Mouse (Mus musculus): Measurements from ENCODE around the gene Glis1. TPM values are rescaled to one million over a fixed set of nuclear protein-coding genes. Genes with fewer than 3 reads are reported as not detected.

Gene Glis1
- total RNA-seq, 2 experiments from 2014 or later = 1.4 to 2.3 TPM

GRCm38 (mm10) chr4:107602284-107602683 lies 167.9 kb downstream of the Glis1 start:
- intact Hi-C loops (cut with DNase I) = no loop called here
- DNase-seq (ENCODE audit: extremely low spot score in 1 of 2, low spot score in 2 of 2) = no peak

GRCm38 (mm10) chr4:107602787-107603186 lies 168.4 kb downstream of the Glis1 start:
- intact Hi-C loops (cut with DNase I) = no loop called here
- DNase-seq (ENCODE audit: extremely low spot score in 1 of 2, low spot score in 2 of 2) = peak in 1 of 2 experiments; percentile 43

- intact Hi-C loops (cut with DNase I) = no loop called here
- no peak for DNase-seq (ENCODE audit: extremely low spot score in 1 of 2, low spot score in 2 of 2)
These were observed 168.8 kb downstream of the Glis1 start for GRCm38 (mm10) chr4:107603208-107603607.

- intact Hi-C loops (cut with DNase I) = no loop called here
- DNase-seq (ENCODE audit: extremely low spot score in 1 of 2, low spot score in 2 of 2) = no peak
These were observed 171.7 kb downstream of the Glis1 start for GRCm38 (mm10) chr4:107605964-107606602.

- intact Hi-C loops (cut with DNase I) = no loop called here
- DNase-seq (ENCODE audit: extremely low spot score in 1 of 2, low spot score in 2 of 2) = no peak
These were observed 175.4 kb downstream of the Glis1 start for GRCm38 (mm10) chr4:107609775-107610174.

- DNase-seq (ENCODE audit: extremely low spot score in 1 of 2, low spot score in 2 of 2) = no peak
- intact Hi-C loops (cut with DNase I) = no loop called here
These were observed 177.7 kb downstream of the Glis1 start for GRCm38 (mm10) chr4:107611888-107612650.

- intact Hi-C loops (cut with DNase I) = no loop called here
- peak in 1 of 2 experiments; percentile 39 for DNase-seq (ENCODE audit: extremely low spot score in 1 of 2, low spot score in 2 of 2)
These were observed 183.3 kb downstream of the Glis1 start for GRCm38 (mm10) chr4:107617596-107618230.

GRCm38 (mm10) chr4:107619487-107619886 lies 185.1 kb downstream of the Glis1 start:
- DNase-seq (ENCODE audit: extremely low spot score in 1 of 2, low spot score in 2 of 2) = no peak
- intact Hi-C loops (cut with DNase I) = no loop called here

- intact Hi-C loops (cut with DNase I) = no loop called here
- DNase-seq (ENCODE audit: extremely low spot score in 1 of 2, low spot score in 2 of 2) = no peak
These were observed 187.0 kb downstream of the Glis1 start for GRCm38 (mm10) chr4:107621366-107621765.

GRCm38 (mm10) chr4:107622296-107622695 lies 187.9 kb downstream of the Glis1 start:
- intact Hi-C loops (cut with DNase I) = no loop called here
- DNase-seq (ENCODE audit: extremely low spot score in 1 of 2, low spot score in 2 of 2) = no peak

GRCm38 (mm10) chr4:107623916-107624315 lies 189.5 kb downstream of the Glis1 start:
- DNase-seq (ENCODE audit: extremely low spot score in 1 of 2, low spot score in 2 of 2) = no peak
- intact Hi-C loops (cut with DNase I) = no loop called here

GRCm38 (mm10) chr4:107624951-107625350 lies 190.6 kb downstream of the Glis1 start:
- intact Hi-C loops (cut with DNase I) = no loop called here
- no peak for DNase-seq (ENCODE audit: extremely low spot score in 1 of 2, low spot score in 2 of 2)

GRCm38 (mm10) chr4:107628226-107628625 lies 193.8 kb downstream of the Glis1 start:
- intact Hi-C loops (cut with DNase I) = no loop called here
- no peak for DNase-seq (ENCODE audit: extremely low spot score in 1 of 2, low spot score in 2 of 2)

- DNase-seq (ENCODE audit: extremely low spot score in 1 of 2, low spot score in 2 of 2) = no peak
- intact Hi-C loops (cut with DNase I) = no loop called here
These were observed 194.6 kb downstream of the Glis1 start for GRCm38 (mm10) chr4:107628921-107629411.

GRCm38 (mm10) chr4:107634631-107635030 lies 200.2 kb downstream of the Glis1 start:
- intact Hi-C loops (cut with DNase I) = loop anchor here (10.0 kb wide), 1 partner anchor 150 kb away; no protein-coding TSS in a partner anchor
- DNase-seq (ENCODE audit: extremely low spot score in 1 of 2, low spot score in 2 of 2) = no peak

- intact Hi-C loops (cut with DNase I) = loop anchor here (10.0 kb wide), 1 partner anchor 151 kb away; no protein-coding TSS in a partner anchor
- no peak for DNase-seq (ENCODE audit: extremely low spot score in 1 of 2, low spot score in 2 of 2)
These were observed 201.7 kb downstream of the Glis1 start for GRCm38 (mm10) chr4:107636099-107636498.

- DNase-seq (ENCODE audit: extremely low spot score in 1 of 2, low spot score in 2 of 2) = no peak
- intact Hi-C loops (cut with DNase I) = loop anchor here (10.0 kb wide), 1 partner anchor 153 kb away; no protein-coding TSS in a partner anchor
These were observed 203.3 kb downstream of the Glis1 start for GRCm38 (mm10) chr4:107637670-107638069.

GRCm38 (mm10) chr4:107638303-107638702 lies 203.9 kb downstream of the Glis1 start:
- intact Hi-C loops (cut with DNase I) = loop anchor here (10.0 kb wide), 1 partner anchor 154 kb away; no protein-coding TSS in a partner anchor
- no peak for DNase-seq (ENCODE audit: extremely low spot score in 1 of 2, low spot score in 2 of 2)

GRCm38 (mm10) chr4:107641624-107642023 lies 207.2 kb downstream of the Glis1 start:
- no peak for DNase-seq (ENCODE audit: extremely low spot score in 1 of 2, low spot score in 2 of 2)
- intact Hi-C loops (cut with DNase I) = no loop called here
